Mouse (Mus musculus): ENCODE measurements at regions not wholly inside any gene's neighbourhood (a gene's known extent, or its start where the extent isn't known, plus 50 kb on each side); places are given as distances from the start of the nearest gene placed in this dataset.

GRCm38 (mm10) chr17:88284477-88284876 is 156.0 kb upstream of the Foxn2 start:
- Histone ChIP-seq H3K79me2 (replicated peaks; ENCODE audit: control insufficient read depth, insufficient read depth, low read length) (no peaks in the 10 kb centered on the region), H3K4me1 (ENCODE audit: control insufficient read depth, insufficient read depth, low read length) (peaks cover 2% of the 10 kb centered on the region), H3K27ac (no peak overlapping the region), H3K27me3 (ENCODE audit: control insufficient read depth, insufficient read depth, low read length) (no peaks in the 10 kb centered on the region), H3K36me3 (ENCODE audit: control insufficient read depth, insufficient read depth, low read length) (no peaks in the 10 kb centered on the region), H3K9ac (ENCODE audit: low read depth, low read length) (no peak overlapping the region), H3K4me3 (no peak overlapping the region)
- DNase-seq = no peak
- TF ChIP-seq EP300 (IDR thresholded peaks at IDR 0.05; ENCODE audit: insufficient read depth, low read depth, low read length) (no peak), POLR2A (IDR thresholded peaks at IDR 0.05; ENCODE audit: insufficient read depth, low read depth, low read length) (no peak), CTCF (IDR thresholded peaks at IDR 0.05) (no peak)
- WGBS = 75% methylated on average over 3 of the region's 3 CpGs
- intact Hi-C loops (cut with DNase I) = no loop called here

- H3K4me1 ChIP-seq (ENCODE audit: control insufficient read depth, insufficient read depth, low read length) = no peaks in the 10 kb centered on the region
- intact Hi-C loops (cut with DNase I) = loop anchor here (2.0 kb wide), 1 partner anchor 223 kb away; no protein-coding TSS in a partner anchor
These were observed 152.7 kb upstream of the Foxn2 start for GRCm38 (mm10) chr17:88287861-88288260.

DNA sequence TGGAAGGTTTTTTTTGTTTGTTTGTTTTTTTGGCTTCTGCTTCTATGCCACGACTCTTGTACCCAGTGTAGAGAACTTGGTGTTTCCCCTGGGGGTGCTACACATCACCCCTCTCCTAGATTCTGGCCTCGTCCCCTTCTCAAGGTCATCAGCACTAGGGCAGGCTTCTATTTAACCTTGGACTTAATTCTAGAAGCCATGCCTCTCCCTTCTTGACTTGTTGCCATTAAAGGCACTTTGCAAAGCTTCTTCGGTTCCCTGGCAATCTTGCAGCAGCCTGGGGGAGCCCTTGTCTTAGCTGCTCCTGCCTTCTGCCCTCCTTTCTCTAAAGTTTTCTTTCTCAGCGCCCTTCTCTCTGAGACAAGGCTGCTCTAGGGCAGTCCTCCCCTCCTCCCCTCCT is 143.0 kb upstream of the Foxn2 start:
- peak in 1 of 2 experiments; percentile 9 for DNase-seq
- 29% methylated on average over 4 of the region's 4 CpGs for WGBS
- H3K4me3 ChIP-seq = no peak overlapping the region
- H3K27ac ChIP-seq = no peak overlapping the region
- no peaks in the 10 kb centered on the region for H3K27me3 ChIP-seq (ENCODE audit: control insufficient read depth, insufficient read depth, low read length)
- H3K79me2 ChIP-seq (replicated peaks; ENCODE audit: control insufficient read depth, insufficient read depth, low read length) = no peaks in the 10 kb centered on the region
- intact Hi-C loops (cut with DNase I) = no loop called here
- no peaks in the 10 kb centered on the region for H3K36me3 ChIP-seq (ENCODE audit: control insufficient read depth, insufficient read depth, low read length)
- no peaks in the 10 kb centered on the region for H3K4me1 ChIP-seq (ENCODE audit: control insufficient read depth, insufficient read depth, low read length)
- H3K9ac ChIP-seq (ENCODE audit: low read depth, low read length) = no peak overlapping the region
- TF ChIP-seq CTCF (IDR thresholded peaks at IDR 0.05) = peak; percentile 14; the same call in 1 of the 2 replicates
- no peak for TF ChIP-seq EP300 (IDR thresholded peaks at IDR 0.05; ENCODE audit: insufficient read depth, low read depth, low read length)

More at GRCm38 (mm10) chr17:88287861-88288260, 152.7 kb upstream of the Foxn2 start:
- Histone ChIP-seq H3K36me3 (ENCODE audit: control insufficient read depth, insufficient read depth, low read length) (no peaks in the 10 kb centered on the region), H3K9ac (ENCODE audit: low read depth, low read length) (no peak overlapping the region), H3K27ac (no peak overlapping the region), H3K27me3 (ENCODE audit: control insufficient read depth, insufficient read depth, low read length) (no peaks in the 10 kb centered on the region), H3K79me2 (replicated peaks; ENCODE audit: control insufficient read depth, insufficient read depth, low read length) (no peaks in the 10 kb centered on the region), H3K4me3 (no peak overlapping the region)
- no peak for DNase-seq
- 48% methylated on average over 1 of the region's 1 CpGs for WGBS
- no peak for TF ChIP-seq CTCF (IDR thresholded peaks at IDR 0.05)
- no peak for TF ChIP-seq EP300 (IDR thresholded peaks at IDR 0.05; ENCODE audit: insufficient read depth, low read depth, low read length)
- TF ChIP-seq POLR2A (IDR thresholded peaks at IDR 0.05; ENCODE audit: insufficient read depth, low read depth, low read length) = no peak

DNA sequence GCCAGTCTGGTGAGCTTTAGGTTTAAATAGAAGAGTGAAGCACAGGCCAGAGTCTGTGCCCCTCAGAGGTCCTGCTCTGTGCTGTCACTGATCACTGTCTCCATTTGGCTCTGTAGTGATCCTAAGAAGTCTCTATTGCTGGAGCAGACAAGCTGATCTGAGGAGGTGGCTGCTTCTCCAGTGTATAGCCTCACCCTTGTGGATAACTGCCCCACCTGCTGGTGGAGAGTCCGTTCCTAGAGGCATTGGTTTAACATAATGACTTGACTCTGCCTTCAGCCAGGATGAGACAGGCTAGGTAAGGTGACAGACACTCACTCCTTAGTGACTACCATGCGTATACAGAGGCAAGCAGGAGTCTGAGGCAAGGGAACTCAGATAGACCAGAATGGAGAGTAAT is 136.5 kb upstream of the Foxn2 start:
- H3K79me2 ChIP-seq (replicated peaks; ENCODE audit: control insufficient read depth, insufficient read depth, low read length) = no peaks in the 10 kb centered on the region
- WGBS = 67% methylated on average over 2 of the region's 2 CpGs
- peak; percentile 42 to 61 for DNase-seq
- no peaks in the 10 kb centered on the region; the same call in 1 of the 2 replicates for H3K4me1 ChIP-seq (ENCODE audit: control insufficient read depth, insufficient read depth, low read length)
- no peak overlapping the region for H3K9ac ChIP-seq (ENCODE audit: low read depth, low read length)
- no peaks in the 10 kb centered on the region for H3K27me3 ChIP-seq (ENCODE audit: control insufficient read depth, insufficient read depth, low read length)
- H3K4me3 ChIP-seq = no peak overlapping the region
- H3K36me3 ChIP-seq (ENCODE audit: control insufficient read depth, insufficient read depth, low read length) = no peaks in the 10 kb centered on the region
- no peak overlapping the region for H3K27ac ChIP-seq
- TF ChIP-seq CTCF (IDR thresholded peaks at IDR 0.05) = peak; percentile 73
- TF ChIP-seq POLR2A (IDR thresholded peaks at IDR 0.05; ENCODE audit: insufficient read depth, low read depth, low read length) = no peak
- peak; percentile 72; the same call in 1 of the 2 replicates for TF ChIP-seq EP300 (IDR thresholded peaks at IDR 0.05; ENCODE audit: insufficient read depth, low read depth, low read length)
- intact Hi-C loops (cut with DNase I) = loop anchor here (2.0 kb wide), 2 partner anchors 45 to 279 kb away; no protein-coding TSS in a partner anchor

DNA sequence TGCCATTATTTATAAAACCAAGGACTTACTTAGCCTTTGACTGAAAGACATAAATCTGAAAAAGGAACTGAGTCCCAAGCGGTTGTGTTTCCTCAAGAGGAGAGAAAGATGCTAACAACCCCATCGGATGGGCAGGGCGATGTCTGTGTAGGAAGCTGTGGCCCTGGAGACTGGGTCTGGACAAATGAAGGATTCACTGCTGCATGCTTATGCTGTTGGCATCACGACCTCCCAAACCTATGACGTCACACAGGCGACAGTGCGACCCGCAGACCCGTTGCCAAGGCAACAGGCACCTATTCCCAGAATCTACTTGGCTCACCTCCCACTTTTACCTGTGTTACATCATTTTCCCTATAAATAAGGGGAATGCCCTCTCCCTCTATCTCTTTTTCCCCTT is 135.3 kb upstream of the Foxn2 start:
- Histone ChIP-seq H3K27me3 (ENCODE audit: control insufficient read depth, insufficient read depth, low read length) (no peaks in the 10 kb centered on the region), H3K9ac (ENCODE audit: low read depth, low read length) (no peak overlapping the region), H3K79me2 (replicated peaks; ENCODE audit: control insufficient read depth, insufficient read depth, low read length) (no peaks in the 10 kb centered on the region), H3K36me3 (ENCODE audit: control insufficient read depth, insufficient read depth, low read length) (no peaks in the 10 kb centered on the region), H3K4me1 (ENCODE audit: control insufficient read depth, insufficient read depth, low read length) (no peaks in the 10 kb centered on the region; the same call in 1 of the 2 replicates), H3K27ac (no peak overlapping the region), H3K4me3 (no peak overlapping the region)
- 72% methylated on average over 9 of the region's 9 CpGs for WGBS
- intact Hi-C loops (cut with DNase I) = loop anchor here (2.0 kb wide), 2 partner anchors 46 to 280 kb away; no protein-coding TSS in a partner anchor
- no peak for DNase-seq
- TF ChIP-seq EP300 (IDR thresholded peaks at IDR 0.05; ENCODE audit: insufficient read depth, low read depth, low read length) (no peak), POLR2A (IDR thresholded peaks at IDR 0.05; ENCODE audit: insufficient read depth, low read depth, low read length) (no peak), CTCF (IDR thresholded peaks at IDR 0.05) (no peak)

- no peaks in the 10 kb centered on the region for H3K36me3 ChIP-seq (ENCODE audit: control insufficient read depth, insufficient read depth, low read length)
These were observed 134.2 kb upstream of the Foxn2 start for GRCm38 (mm10) chr17:88306325-88306724.

More at GRCm38 (mm10) chr17:88306325-88306724, 134.2 kb upstream of the Foxn2 start:
- 79% methylated on average over 9 of the region's 9 CpGs for WGBS
- H3K27ac ChIP-seq = no peak overlapping the region
- H3K9ac ChIP-seq (ENCODE audit: low read depth, low read length) = no peak overlapping the region
- H3K79me2 ChIP-seq (replicated peaks; ENCODE audit: control insufficient read depth, insufficient read depth, low read length) = no peaks in the 10 kb centered on the region
- no peaks in the 10 kb centered on the region for H3K27me3 ChIP-seq (ENCODE audit: control insufficient read depth, insufficient read depth, low read length)
- intact Hi-C loops (cut with DNase I) = no loop called here
- no peak for DNase-seq
- no peak overlapping the region for H3K4me3 ChIP-seq
- no peaks in the 10 kb centered on the region; the same call in 1 of the 2 replicates for H3K4me1 ChIP-seq (ENCODE audit: control insufficient read depth, insufficient read depth, low read length)
- TF ChIP-seq EP300 (IDR thresholded peaks at IDR 0.05; ENCODE audit: insufficient read depth, low read depth, low read length) (no peak), POLR2A (IDR thresholded peaks at IDR 0.05; ENCODE audit: insufficient read depth, low read depth, low read length) (no peak), CTCF (IDR thresholded peaks at IDR 0.05) (no peak)
